Mouse (Mus musculus) midbrain, postnatal 0 days (tissue): ENCODE measurements at regions not wholly inside any gene's neighbourhood (a gene's known extent, or its start where the extent isn't known, plus 50 kb on each side); places are given as distances from the start of the nearest gene placed in this dataset.

ENCODE experiments used
- ATAC-seq: fragments of 200-750 bp; cut with Nextera tagmentation; 2 replicates; pipeline ENCODE4 v1.8.0; 2017; ENCODE audit warnings: moderate number of reproducible peaks, mild to moderate bottlenecking, moderate TSS enrichment, moderate library complexity; ENCODE audit not compliant: low FRiP score
- DNase-seq: peaks from one replicate; pipeline ENCODE4 v3.0.0-alpha.2; 2015; ENCODE audit warnings: low spot score
- H3K27ac ChIP-seq: fragments of 300-500 bp; sonication (generic); 2 replicates; pipeline ENCODE4 v1.5.1; 2014; ENCODE audit warnings: low read depth, mild to moderate bottlenecking, low read length, mixed read lengths
- H3K27me3 ChIP-seq: fragments of 300-500 bp; sonication (generic); 2 replicates; pipeline ENCODE4 v1.6.1; 2014; ENCODE audit warnings: low read length, control low read depth, mixed read lengths; ENCODE audit not compliant: insufficient read depth
- H3K36me3 ChIP-seq: fragments of 300-500 bp; sonication (generic); 2 replicates; pipeline ENCODE4 v1.6.1; 2014; ENCODE audit warnings: low read length, control low read depth, mixed read lengths; ENCODE audit not compliant: insufficient read depth
- H3K4me1 ChIP-seq: fragments of 300-500 bp; sonication (generic); 2 replicates; pipeline ENCODE4 v1.6.1; 2014; ENCODE audit warnings: mild to moderate bottlenecking, control low read depth, antibody characterized with exemption, low read length, mixed read lengths; ENCODE audit not compliant: insufficient read depth
- H3K4me2 ChIP-seq: fragments of 300-500 bp; sonication (generic); 2 replicates; pipeline ENCODE4 v1.6.1; 2014; ENCODE audit warnings: low read depth, mild to moderate bottlenecking, low read length, mixed read lengths; ENCODE audit not compliant: poor library complexity, severe bottlenecking
- H3K4me3 ChIP-seq: fragments of 300-500 bp; sonication (generic); 2 replicates; pipeline ENCODE4 v1.5.1; 2014; ENCODE audit warnings: low read depth, mild to moderate bottlenecking, low read length, moderate library complexity
- H3K9ac ChIP-seq: fragments of 300-500 bp; sonication (generic); replicated peaks from 2 replicates; pipeline ENCODE4 v1.6.1; 2014; ENCODE audit warnings: mild to moderate bottlenecking, low read length, moderate library complexity, mixed read lengths; ENCODE audit not compliant: poor library complexity, severe bottlenecking
- H3K9me3 ChIP-seq: fragments of 300-500 bp; sonication (generic); 2 replicates; pipeline ENCODE4 v1.6.1; 2016; ENCODE audit warnings: low read length, control low read depth
- CTCF ChIP-seq: IDR thresholded peaks from 2 replicates; pipeline ENCODE4 v1.5.1; 2016; ENCODE audit warnings: antibody characterized with exemption, mild to moderate bottlenecking
- WGBS: fragments of 180-500 bp; shearing (Covaris S2); extraction: QIAGEN DNeasy Blood & Tissue Kit; methylation state at CpG from one replicate; pipeline ENCODE4 v1.1.7; 2014; 5-methylcytosine and 5-hydroxymethylcytosine counted together

- Histone ChIP-seq H3K4me1 (no peaks in the 10 kb centered on the region), H3K36me3 (no peaks in the 10 kb centered on the region), H3K27me3 (no peaks in the 10 kb centered on the region), H3K9ac (no peak overlapping the region), H3K9me3 (no peaks in the 10 kb centered on the region), H3K4me3 (no peak overlapping the region), H3K4me2 (no peak overlapping the region), H3K27ac (no peak overlapping the region)
- TF ChIP-seq CTCF, result no peak
- no peak for DNase-seq
- ATAC-seq, result no peak
- 49% methylated on average over 6 of the region's 6 CpGs for WGBS
Observed at GRCm38 (mm10) chr16:44625108-44625616, 66.5 kb upstream of the Boc start.

GRCm38 (mm10) chr16:44621573-44621972 lies 62.9 kb upstream of the Boc start:
- Histone ChIP-seq H3K27me3 (no peaks in the 10 kb centered on the region), H3K4me3 (no peak overlapping the region), H3K9me3 (no peaks in the 10 kb centered on the region), H3K27ac (no peak overlapping the region), H3K4me1 (0 out of 2 replicates have a peak, but pooled peaks cover 2% of the 10 kb centered on the region), H3K36me3 (no peaks in the 10 kb centered on the region), H3K9ac (no peak overlapping the region), H3K4me2 (no peak overlapping the region)
- TF ChIP-seq CTCF, result no peak
- WGBS, result 85% methylated on average over 5 of the region's 5 CpGs
- DNase-seq (no peak), ATAC-seq (no peak)

GRCm38 (mm10) chr16:44620536-44620935 lies 61.8 kb upstream of the Boc start:
- 0 out of 2 replicates have a peak, but pooled peaks cover 3% of the 10 kb centered on the region for H3K4me1 ChIP-seq
- no peak for ATAC-seq
- no peak overlapping the region for H3K4me2 ChIP-seq
- 92% methylated on average over 2 of the region's 2 CpGs for WGBS
- no peaks in the 10 kb centered on the region for H3K36me3 ChIP-seq
- H3K9ac ChIP-seq, result no peak overlapping the region
- H3K27ac ChIP-seq, result no peak overlapping the region
- no peak for DNase-seq
- no peak for TF ChIP-seq CTCF
- H3K27me3 ChIP-seq, result no peaks in the 10 kb centered on the region
- H3K9me3 ChIP-seq, result no peaks in the 10 kb centered on the region
- H3K4me3 ChIP-seq, result no peak overlapping the region

- no peak for DNase-seq
- Histone ChIP-seq H3K36me3 (no peaks in the 10 kb centered on the region), H3K4me2 (no peak overlapping the region), H3K9ac (no peak overlapping the region), H3K9me3 (no peaks in the 10 kb centered on the region), H3K4me1 (0 out of 2 replicates have a peak, but pooled peaks cover 3% of the 10 kb centered on the region), H3K4me3 (no peak overlapping the region), H3K27me3 (no peaks in the 10 kb centered on the region), H3K27ac (no peak overlapping the region)
- no peak for TF ChIP-seq CTCF
- WGBS, result 96% methylated on average over 4 of the region's 4 CpGs
- ATAC-seq, result no peak
Observed at GRCm38 (mm10) chr16:44619476-44620103, 60.9 kb upstream of the Boc start.

- Histone ChIP-seq H3K4me1 (0 out of 2 replicates have a peak, but pooled peaks cover 3% of the 10 kb centered on the region), H3K9ac (no peak overlapping the region), H3K27me3 (no peaks in the 10 kb centered on the region), H3K4me3 (no peak overlapping the region), H3K36me3 (no peaks in the 10 kb centered on the region), H3K27ac (no peak overlapping the region), H3K4me2 (no peak overlapping the region), H3K9me3 (no peaks in the 10 kb centered on the region)
- 69% methylated on average over 6 of the region's 6 CpGs for WGBS
- no peak for TF ChIP-seq CTCF
- DNase-seq (peak; percentile 50), ATAC-seq (no peak)
Observed at GRCm38 (mm10) chr16:44617041-44617440, 58.3 kb upstream of the Boc start.

GRCm38 (mm10) chr16:44616376-44616775 lies 57.7 kb upstream of the Boc start:
- Histone ChIP-seq H3K4me2 (no peak overlapping the region), H3K9me3 (no peaks in the 10 kb centered on the region), H3K27ac (0 out of 2 replicates have a peak overlapping the region, but pooled peaks have one; percentile 6), H3K36me3 (no peaks in the 10 kb centered on the region), H3K4me3 (no peak overlapping the region), H3K4me1 (0 out of 2 replicates have a peak, but pooled peaks cover 3% of the 10 kb centered on the region), H3K9ac (no peak overlapping the region; the same call in 1 of the 2 replicates), H3K27me3 (no peaks in the 10 kb centered on the region)
- ATAC-seq, result no peak
- WGBS, result 42% methylated on average over 5 of the region's 5 CpGs
- peak; percentile 41 for DNase-seq
- TF ChIP-seq CTCF, result no peak
